Mouse (Mus musculus) C2C12 (cell line): ENCODE data around the gene Fam169b. TPM values are rescaled to one million over a fixed set of nuclear protein-coding genes. Genes with fewer than 3 reads are reported as not detected.

Experiments used
- H3K27me3 ChIP-seq: one replicate; pipeline ENCODE4 v1.6.1; 2011; ENCODE audit not compliant: control insufficient read depth, insufficient read depth, insufficient read length
- H3K36me3 ChIP-seq: one replicate; pipeline ENCODE4 v1.6.1; 2011; ENCODE audit not compliant: control insufficient read depth, insufficient read depth
- H3K4me3 ChIP-seq: one replicate; pipeline ENCODE4 v1.5.1; 2011; ENCODE audit warnings: mild to moderate bottlenecking, control low read depth; ENCODE audit not compliant: poor library complexity, insufficient read depth, severe bottlenecking
- H3K79me2 ChIP-seq: one replicate; pipeline ENCODE4 v1.6.1; 2011; ENCODE audit not compliant: control insufficient read depth, insufficient read depth
- H3K79me3 ChIP-seq: one replicate; pipeline ENCODE4 v1.6.1; 2011; ENCODE audit warnings: low read depth, control low read depth
- H3ac ChIP-seq: one replicate; pipeline ENCODE3; 2011; ENCODE audit warnings: low read depth; ENCODE audit not compliant: control insufficient read depth, insufficient read length
- CEBPB ChIP-seq: IDR thresholded peaks from one replicate; pipeline ENCODE4 v1.6.1; 2011; ENCODE audit warnings: low read depth, mild to moderate bottlenecking, control low read depth, moderate library complexity
- CTCF ChIP-seq: IDR thresholded peaks from one replicate; pipeline ENCODE4 v1.5.1; 2011; ENCODE audit not compliant: control insufficient read depth, insufficient read depth, insufficient read length
- FOSL1 ChIP-seq: IDR thresholded peaks from one replicate; pipeline ENCODE4 v1.8.0; 2011; ENCODE audit warnings: mild to moderate bottlenecking, low read length; ENCODE audit not compliant: poor library complexity, insufficient read depth, severe bottlenecking
- MAX ChIP-seq: IDR thresholded peaks from one replicate; pipeline ENCODE4 v1.6.1; 2011; ENCODE audit warnings: mild to moderate bottlenecking, control low read depth
- MYOD1 ChIP-seq: IDR thresholded peaks from one replicate; pipeline ENCODE4 v1.6.1; 2011; ENCODE audit warnings: low read depth; ENCODE audit not compliant: control insufficient read depth, insufficient read length
- MYOG ChIP-seq: IDR thresholded peaks from one replicate; pipeline ENCODE4 v1.6.1; 2011; ENCODE audit not compliant: control insufficient read depth, insufficient read length; ENCODE audit errors: extremely low read depth
- USF1 ChIP-seq: IDR thresholded peaks from one replicate; pipeline ENCODE4 v1.6.1; 2011; ENCODE audit warnings: low read depth, mild to moderate bottlenecking, control low read depth, moderate library complexity
- polyA plus RNA-seq: library from polyadenylated mRNA; unstranded; fragments of >200 nt; fragmentation: generic; extraction: Trizol; gene quantifications from one replicate; pipeline ENCODE4 v1.2.1, GENCODE M21; 2012; ENCODE audit warnings: missing spikeins

The Fam169b gene
- polyA plus RNA-seq, 1 experiment, result 0.06 TPM

DNA sequence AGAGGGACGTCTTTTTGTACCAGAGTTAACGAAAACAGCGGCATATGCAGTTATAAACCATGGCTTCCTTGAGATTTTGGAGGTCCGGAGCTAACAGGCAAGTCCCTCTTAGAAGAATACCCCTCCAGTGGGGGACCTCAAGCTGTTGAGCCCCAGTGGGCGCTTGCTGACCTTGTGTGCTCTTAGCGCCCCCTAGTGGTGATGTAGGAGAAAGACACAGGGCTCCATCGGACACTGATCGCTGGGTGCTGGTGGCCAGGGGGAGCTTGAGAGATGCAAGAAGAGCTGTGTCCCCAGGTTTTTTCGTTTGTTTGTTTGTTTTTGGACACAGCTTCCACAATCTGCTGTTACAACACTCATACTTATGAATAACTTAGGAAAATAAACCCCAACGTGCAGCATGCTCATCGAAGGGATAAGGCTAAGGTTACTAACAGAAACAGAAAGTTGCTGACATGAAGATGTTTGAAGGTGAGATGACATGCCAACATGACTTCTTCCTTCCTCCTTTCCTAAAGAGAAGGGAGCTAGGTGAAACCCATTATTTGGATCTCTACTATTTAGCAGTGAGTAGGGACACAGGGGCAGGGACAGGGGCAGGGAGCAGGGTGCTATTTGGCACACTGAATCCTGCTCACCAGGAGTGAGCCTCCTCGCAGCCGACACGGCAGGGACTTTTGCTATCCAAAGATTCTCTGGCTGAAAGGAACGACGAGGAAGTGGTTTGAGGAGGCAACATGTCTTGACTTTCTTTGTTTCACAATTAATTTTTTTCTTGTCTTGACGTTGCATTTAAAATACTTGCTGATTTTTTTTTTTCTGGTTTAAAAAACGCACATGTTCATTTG, 29.2 kb downstream of the Fam169b start:
- Histone ChIP-seq H3K4me3 (peak overlapping the region; percentile 16), H3ac (peak overlapping the region; percentile 8), H3K27me3 (no peaks in the 10 kb centered on the region), H3K36me3 (no peaks in the 10 kb centered on the region), H3K79me3 (no peaks in the 10 kb centered on the region), H3K79me2 (no peaks in the 10 kb centered on the region)
- no peak for TF ChIP-seq FOSL1
- peak; percentile 70 for TF ChIP-seq CTCF

- Histone ChIP-seq H3K4me3 (no peak overlapping the region), H3K36me3 (no peaks in the 10 kb centered on the region), H3K79me2 (no peaks in the 10 kb centered on the region), H3K27me3 (no peaks in the 10 kb centered on the region), H3ac (no peak overlapping the region), H3K79me3 (no peaks in the 10 kb centered on the region)
- TF ChIP-seq MAX (no peak), CEBPB (no peak), MYOG (no peak), CTCF (no peak), FOSL1 (no peak), USF1 (no peak), MYOD1 (no peak)
Observed at GRCm38 (mm10) chr7:68303685-68304084, 30.0 kb downstream of the Fam169b start.

- Histone ChIP-seq H3K79me2 (no peaks in the 10 kb centered on the region), H3K36me3 (no peaks in the 10 kb centered on the region), H3ac (no peak overlapping the region), H3K27me3 (no peaks in the 10 kb centered on the region), H3K4me3 (no peak overlapping the region), H3K79me3 (no peaks in the 10 kb centered on the region)
- TF ChIP-seq FOSL1 (no peak), MAX (no peak), MYOG (no peak), CTCF (no peak), CEBPB (no peak), USF1 (no peak)
Observed at GRCm38 (mm10) chr7:68305781-68306575, 32.3 kb downstream of the Fam169b start.

- Histone ChIP-seq H3K36me3 (no peaks in the 10 kb centered on the region), H3K27me3 (no peaks in the 10 kb centered on the region), H3K4me3 (no peak overlapping the region), H3K79me3 (no peaks in the 10 kb centered on the region), H3ac (no peak overlapping the region), H3K79me2 (no peaks in the 10 kb centered on the region)
- TF ChIP-seq USF1, result no peak
- TF ChIP-seq MYOG, result no peak
- TF ChIP-seq MAX, result no peak
- TF ChIP-seq MYOD1, result no peak
- no peak for TF ChIP-seq FOSL1
Observed at GRCm38 (mm10) chr7:68306756-68307155, 33.1 kb downstream of the Fam169b start.

DNA sequence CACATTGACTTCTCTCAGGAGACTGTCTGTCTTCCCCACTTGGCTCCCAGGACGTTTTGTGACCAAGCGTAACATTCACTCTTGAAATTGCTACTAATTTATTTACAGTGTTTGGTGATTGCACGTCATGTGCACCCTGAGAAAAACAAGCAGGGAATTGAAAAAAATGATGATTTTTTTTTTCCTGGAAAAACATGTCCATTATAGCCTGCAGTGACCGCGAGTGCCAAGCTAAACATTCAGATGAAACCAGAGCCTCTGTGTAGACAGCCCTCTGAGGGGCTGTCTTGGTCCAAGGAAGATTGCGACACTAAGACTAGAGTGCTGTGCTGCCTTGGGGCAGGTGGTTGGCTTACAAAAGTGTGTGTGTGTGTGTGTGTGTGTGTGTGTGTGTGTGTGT, 37.8 kb downstream of the Fam169b start:
- TF ChIP-seq USF1, result no peak
- TF ChIP-seq CEBPB, result peak; percentile 64
- Histone ChIP-seq H3K36me3 (no peaks in the 10 kb centered on the region), H3K79me3 (no peaks in the 10 kb centered on the region), H3K79me2 (no peaks in the 10 kb centered on the region), H3K27me3 (no peaks in the 10 kb centered on the region), H3ac (no peak overlapping the region), H3K4me3 (no peak overlapping the region)

GRCm38 (mm10) chr7:68312395-68312794, 38.8 kb downstream of the Fam169b start:
- Histone ChIP-seq H3K4me3 (no peak overlapping the region), H3K79me3 (no peaks in the 10 kb centered on the region), H3K36me3 (no peaks in the 10 kb centered on the region), H3K79me2 (no peaks in the 10 kb centered on the region), H3ac (no peak overlapping the region), H3K27me3 (no peaks in the 10 kb centered on the region)
- TF ChIP-seq FOSL1 (no peak), MYOD1 (peak; percentile 37)
